Mouse (Mus musculus) midbrain, embryonic 10.5 days (tissue): ENCODE measurements around the gene Ywhae. TPM values are rescaled to one million over a fixed set of nuclear protein-coding genes. Genes with fewer than 3 reads are reported as not detected.
"Not testable (repeated sequence)": the region's sequence is repeated elsewhere in the genome, so short reads cannot be mapped to it uniquely, and the experiment has no call there.

Source experiments
- DNase-seq: peaks from one replicate; pipeline ENCODE4 v3.0.0-alpha.2; 2017; ENCODE audit warnings: low spot score
- H3K27ac ChIP-seq: fragments of 300-500 bp; sonication (generic); replicated peaks from 2 replicates; pipeline ENCODE4 v1.5.1; 2016; ENCODE audit warnings: mild to moderate bottlenecking
- H3K27me3 ChIP-seq: fragments of 300-500 bp; sonication (generic); 2 replicates; pipeline ENCODE4 v1.6.1; 2016; ENCODE audit warnings: low read depth, mild to moderate bottlenecking; ENCODE audit not compliant: poor library complexity, severe bottlenecking
- H3K36me3 ChIP-seq: fragments of 300-500 bp; sonication (generic); 2 replicates; pipeline ENCODE4 v1.6.1; 2016; ENCODE audit warnings: mild to moderate bottlenecking, moderate library complexity
- H3K4me1 ChIP-seq: fragments of 300-500 bp; sonication (generic); 2 replicates; pipeline ENCODE4 v1.6.1; 2016
- H3K4me3 ChIP-seq: fragments of 300-500 bp; sonication (generic); 2 replicates; pipeline ENCODE4 v1.5.1; 2016; ENCODE audit warnings: mild to moderate bottlenecking, moderate library complexity
- H3K9me3 ChIP-seq: fragments of 300-500 bp; sonication (generic); replicated peaks from 2 replicates; pipeline ENCODE4 v1.6.1; 2016; ENCODE audit warnings: mild to moderate bottlenecking
- WGBS: fragments of 180-500 bp; shearing (Covaris S2); methylation state at CpG from one replicate; pipeline ENCODE4 v1.1.7; 2016; 5-methylcytosine and 5-hydroxymethylcytosine counted together
- polyA plus RNA-seq: library from polyadenylated mRNA; unstranded; fragments of >200 nt; fragmentation: Nextera tagmentation; extraction: Ambion mirVana; gene quantifications from 2 replicates; pipeline ENCODE4 v1.2.1, GENCODE M21; 2016

Gene Ywhae
- polyA plus RNA-seq, 1 experiment from 2014 or later: 1,400 TPM

GRCm38 (mm10) chr11:75715556-75715955 lies 17.1 kb upstream of the Ywhae start:
- Histone ChIP-seq H3K4me3 (no peak overlapping the region), H3K27ac (no peak overlapping the region), H3K9me3 (no peaks in the 10 kb centered on the region; the same call in 1 of the 2 replicates), H3K4me1 (peaks cover 4% of the 10 kb centered on the region), H3K27me3 (no peaks in the 10 kb centered on the region), H3K36me3 (no peaks in the 10 kb centered on the region)
- no peak for DNase-seq
- 12% methylated on average over 12 of the region's 12 CpGs for WGBS

- Histone ChIP-seq H3K27ac (no peak overlapping the region), H3K4me3 (no peak overlapping the region), H3K36me3 (no peaks in the 10 kb centered on the region; the same call in 1 of the 2 replicates), H3K27me3 (no peaks in the 10 kb centered on the region), H3K9me3 (peaks cover 5% of the 10 kb centered on the region; the same call in 1 of the 2 replicates), H3K4me1 (peaks cover 4% of the 10 kb centered on the region)
- 87% methylated on average over 8 of the region's 8 CpGs for WGBS
- DNase-seq: no peak
Measured at GRCm38 (mm10) chr11:75716661-75717325, 15.9 kb upstream of the Ywhae start.

- 67% methylated on average over 4 of the region's 4 CpGs for WGBS
- H3K4me1 ChIP-seq: no peaks in the 10 kb centered on the region
Measured at GRCm38 (mm10) chr11:75722339-75722738, 10.3 kb upstream of the Ywhae start.

GRCm38 (mm10) chr11:75727168-75727567 lies 5.5 kb upstream of the Ywhae start:
- no peak for DNase-seq
- 74% methylated on average over 2 of the region's 2 CpGs for WGBS
- H3K27me3 ChIP-seq: no peaks in the 10 kb centered on the region; the same call in 1 of the 2 replicates
- no peaks in the 10 kb centered on the region for H3K36me3 ChIP-seq
- H3K4me3 ChIP-seq: no peak overlapping the region
- no peak overlapping the region for H3K27ac ChIP-seq
- H3K4me1 ChIP-seq: peaks cover 14% of the 10 kb centered on the region
- H3K9me3 ChIP-seq: no peaks in the 10 kb centered on the region

More at GRCm38 (mm10) chr11:75722339-75722738, 10.3 kb upstream of the Ywhae start:
- Histone ChIP-seq H3K27ac (no peak overlapping the region), H3K9me3 (peaks cover 5% of the 10 kb centered on the region; the same call in 1 of the 2 replicates), H3K36me3 (no peaks in the 10 kb centered on the region; the same call in 1 of the 2 replicates), H3K27me3 (no peaks in the 10 kb centered on the region), H3K4me3 (no peak overlapping the region)
- no peak for DNase-seq

GRCm38 (mm10) chr11:75727659-75728058 lies 5.0 kb upstream of the Ywhae start:
- not testable (repeated sequence) for H3K27ac ChIP-seq, H3K36me3 ChIP-seq, H3K9me3 ChIP-seq, DNase-seq, H3K27me3 ChIP-seq, H3K4me3 ChIP-seq
- WGBS: 91% methylated on average over 6 of the region's 6 CpGs
- H3K4me1 ChIP-seq: peaks cover 18% of the 10 kb centered on the region

- peaks cover 26% of the 10 kb centered on the region for H3K36me3 ChIP-seq
- no peaks in the 10 kb centered on the region for H3K9me3 ChIP-seq
- peaks cover 44% of the 10 kb centered on the region for H3K4me1 ChIP-seq
- under 1% methylated on average over 51 of the region's 52 CpGs for WGBS
- peak overlapping the region; percentile 100 for H3K27ac ChIP-seq
- no peak for DNase-seq
- H3K4me3 ChIP-seq: peak overlapping the region; percentile 98
- H3K27me3 ChIP-seq: no peaks in the 10 kb centered on the region; the same call in 1 of the 2 replicates
Measured at GRCm38 (mm10) chr11:75733227-75733940, 715 bp downstream of the Ywhae start.

GRCm38 (mm10) chr11:75735462-75736252 lies 3.0 kb downstream of the Ywhae start:
- Histone ChIP-seq H3K27me3 (no peaks in the 10 kb centered on the region; the same call in 1 of the 2 replicates), H3K4me3 (peak overlapping the region; percentile 98), H3K36me3 (peaks cover 48% of the 10 kb centered on the region), H3K9me3 (no peaks in the 10 kb centered on the region), H3K4me1 (peaks cover 44% of the 10 kb centered on the region), H3K27ac (no peak overlapping the region)
- WGBS: 95% methylated on average over 5 of the region's 5 CpGs
- DNase-seq: no peak

- no peaks in the 10 kb centered on the region for H3K27me3 ChIP-seq
- H3K27ac ChIP-seq: no peak overlapping the region
- DNase-seq: no peak
- WGBS: 80% methylated on average over 3 of the region's 3 CpGs
- no peaks in the 10 kb centered on the region for H3K9me3 ChIP-seq
- H3K36me3 ChIP-seq: peaks cover 62% of the 10 kb centered on the region
- peak overlapping the region; percentile 23; the same call in 1 of the 2 replicates for H3K4me3 ChIP-seq
- H3K4me1 ChIP-seq: peaks cover 32% of the 10 kb centered on the region
Measured at GRCm38 (mm10) chr11:75736978-75737377, 4.3 kb downstream of the Ywhae start.

- 91% methylated on average over 2 of the region's 2 CpGs for WGBS
- Histone ChIP-seq H3K27me3 (no peaks in the 10 kb centered on the region), H3K9me3 (no peaks in the 10 kb centered on the region), H3K4me1 (peaks cover 26% of the 10 kb centered on the region), H3K27ac (no peak overlapping the region), H3K4me3 (no peak overlapping the region), H3K36me3 (peaks cover 70% of the 10 kb centered on the region)
- no peak for DNase-seq
Measured at GRCm38 (mm10) chr11:75737806-75738476, 5.3 kb downstream of the Ywhae start.

GRCm38 (mm10) chr11:75738477-75738821 lies 5.8 kb downstream of the Ywhae start:
- Histone ChIP-seq H3K27ac (no peak overlapping the region), H3K4me3 (no peak overlapping the region), H3K36me3 (peaks cover 75% of the 10 kb centered on the region), H3K4me1 (peaks cover 26% of the 10 kb centered on the region), H3K9me3 (no peaks in the 10 kb centered on the region), H3K27me3 (no peaks in the 10 kb centered on the region)
- no peak for DNase-seq
- 91% methylated on average over 7 of the region's 7 CpGs for WGBS

- 88% methylated on average over 3 of the region's 3 CpGs for WGBS
- Histone ChIP-seq H3K4me1 (peaks cover 19% of the 10 kb centered on the region), H3K36me3 (peaks cover 92% of the 10 kb centered on the region), H3K27ac (no peak overlapping the region), H3K9me3 (no peaks in the 10 kb centered on the region), H3K4me3 (no peak overlapping the region), H3K27me3 (no peaks in the 10 kb centered on the region)
- DNase-seq: no peak
Measured at GRCm38 (mm10) chr11:75740204-75740603, 7.5 kb downstream of the Ywhae start.

GRCm38 (mm10) chr11:75741615-75742014 lies 8.9 kb downstream of the Ywhae start:
- peaks cover 8% of the 10 kb centered on the region for H3K4me1 ChIP-seq
- no peak for DNase-seq
- peaks cover 84% of the 10 kb centered on the region for H3K36me3 ChIP-seq
- H3K9me3 ChIP-seq: no peaks in the 10 kb centered on the region
- 98% methylated on average over 3 of the region's 3 CpGs for WGBS
- H3K27ac ChIP-seq: no peak overlapping the region
- H3K4me3 ChIP-seq: no peak overlapping the region
- H3K27me3 ChIP-seq: no peaks in the 10 kb centered on the region
